Mouse (Mus musculus): Measurements from ENCODE around the gene Me3. TPM values are rescaled to one million over a fixed set of nuclear protein-coding genes. Genes with fewer than 3 reads are reported as not detected.

Me3 gene
- total RNA-seq, 1 experiment from 2014 or later = not detected

Other genes starting within 250 kb of the Me3 start
- gene Tmem135, start 228.2 kb upstream of the Me3 start, total RNA-seq (2017) = 26.0 and 30.1 TPM in 2 replicates
- 2.0 and 2.1 TPM in 2 replicates for gene Fzd4, start 228.0 kb upstream of the Me3 start, total RNA-seq (2017)
- gene Prss23, start 105.2 kb upstream of the Me3 start, total RNA-seq (2017) = not detected in 2 replicates

All from hematopoietic stem cell, adult 5-6 weeks (primary cell).